Mouse (Mus musculus) ZHBTc4 (cell line): ENCODE measurements around the gene Vsnl1.
A peak's percentile ranks its signal among the peaks of the same experiment; 100 is the strongest.

Source experiments
- DNase-seq: peaks from one replicate; pipeline ENCODE4 v3.0.0-alpha.2; 2011; ENCODE audit warnings: low read depth, low spot score

Vsnl1 gene

GRCm38 (mm10) chr12:11384754-11385153, 51.7 kb downstream of the Vsnl1 start:
- DNase-seq, result no peak

- no peak for DNase-seq
Measured at GRCm38 (mm10) chr12:11379396-11379795, 57.0 kb downstream of the Vsnl1 start.

GRCm38 (mm10) chr12:11370056-11370455, 66.4 kb downstream of the Vsnl1 start:
- no peak for DNase-seq

GRCm38 (mm10) chr12:11367099-11367765, 69.2 kb downstream of the Vsnl1 start:
- no peak for DNase-seq

- DNase-seq, result no peak
Measured at GRCm38 (mm10) chr12:11364870-11365269, 71.5 kb downstream of the Vsnl1 start.

GRCm38 (mm10) chr12:11362435-11362834, 74.0 kb downstream of the Vsnl1 start:
- no peak for DNase-seq

- peak; percentile 84 for DNase-seq
Measured at GRCm38 (mm10) chr12:11350895-11351294, 85.5 kb downstream of the Vsnl1 start.

GRCm38 (mm10) chr12:11349870-11350269, 86.5 kb downstream of the Vsnl1 start:
- no peak for DNase-seq

- DNase-seq, result no peak
Measured at GRCm38 (mm10) chr12:11348423-11348822, 88.0 kb downstream of the Vsnl1 start.

GRCm38 (mm10) chr12:11345963-11346362, 90.5 kb downstream of the Vsnl1 start:
- DNase-seq, result no peak

GRCm38 (mm10) chr12:11342020-11342600, 94.3 kb downstream of the Vsnl1 start:
- DNase-seq, result no peak

GRCm38 (mm10) chr12:11338251-11338650, 98.2 kb downstream of the Vsnl1 start:
- no peak for DNase-seq

- peak; percentile 55 for DNase-seq
Measured at GRCm38 (mm10) chr12:11336845-11337244, 99.6 kb downstream of the Vsnl1 start.

GRCm38 (mm10) chr12:11326483-11326882, 109.9 kb downstream of the Vsnl1 start:
- no peak for DNase-seq

GRCm38 (mm10) chr12:11324480-11324879, 111.9 kb downstream of the Vsnl1 start:
- DNase-seq, result no peak

GRCm38 (mm10) chr12:11317671-11318070, 118.7 kb downstream of the Vsnl1 start:
- no peak for DNase-seq

GRCm38 (mm10) chr12:11313840-11314239, 122.6 kb downstream of the Vsnl1 start:
- no peak for DNase-seq

GRCm38 (mm10) chr12:11311106-11311505, 125.3 kb downstream of the Vsnl1 start:
- DNase-seq, result no peak

GRCm38 (mm10) chr12:11306753-11307645, 129.4 kb downstream of the Vsnl1 start:
- DNase-seq, result no peak

- no peak for DNase-seq
Measured at GRCm38 (mm10) chr12:11300858-11301257, 135.6 kb downstream of the Vsnl1 start.

- DNase-seq, result peak; percentile 20
Measured at GRCm38 (mm10) chr12:11286382-11286781, 150.0 kb downstream of the Vsnl1 start.

GRCm38 (mm10) chr12:11281584-11281983, 154.8 kb downstream of the Vsnl1 start:
- no peak for DNase-seq
